Mouse (Mus musculus): ENCODE measurements at regions not wholly inside any gene's neighbourhood (a gene's known extent, or its start where the extent isn't known, plus 50 kb on each side); places are given as distances from the start of the nearest gene placed in this dataset.

DNA sequence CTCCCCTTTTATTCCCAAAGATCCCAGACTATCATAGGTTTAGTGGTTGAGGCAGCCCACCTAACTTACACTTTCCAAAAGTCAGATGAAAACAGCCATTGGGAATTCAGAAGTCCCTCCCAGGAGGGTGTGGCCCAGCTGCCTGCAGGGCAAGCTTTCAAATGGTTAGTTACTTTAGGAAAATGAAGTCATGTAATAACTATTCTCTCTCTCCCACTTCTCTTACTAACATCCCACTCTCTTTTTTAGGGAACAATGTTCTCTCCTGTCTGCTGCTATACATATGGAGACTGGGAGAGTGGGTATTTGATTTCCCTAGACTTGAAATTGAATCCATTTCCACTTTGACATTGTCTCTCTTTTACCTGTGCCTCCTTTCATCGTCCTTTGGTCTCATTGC, 55.0 kb downstream of the Zfp648 start:
- in situ Hi-C loops (cut with MboI, MseI): no loop called here

DNA sequence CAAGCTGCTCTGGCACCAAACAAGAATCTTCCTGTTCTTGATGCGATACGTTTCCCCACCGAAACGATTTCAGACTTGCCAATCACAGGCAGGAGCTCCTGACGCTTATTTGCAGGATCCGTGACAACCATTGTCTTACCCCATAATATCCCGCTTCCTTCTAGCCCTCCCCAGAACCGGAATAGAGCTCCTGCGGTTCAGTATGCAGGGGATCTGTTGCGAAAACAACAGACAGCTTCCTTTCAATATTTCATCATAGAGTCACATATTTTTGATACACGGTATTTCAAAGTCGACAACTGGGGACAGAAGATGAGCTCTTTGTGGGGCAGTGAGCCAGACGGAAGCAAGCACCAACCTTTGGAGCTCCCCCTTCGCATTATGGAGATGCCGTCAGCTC, 55.8 kb downstream of the Zfp648 start:
- in situ Hi-C loops (cut with MboI, MseI): no loop called here

DNA sequence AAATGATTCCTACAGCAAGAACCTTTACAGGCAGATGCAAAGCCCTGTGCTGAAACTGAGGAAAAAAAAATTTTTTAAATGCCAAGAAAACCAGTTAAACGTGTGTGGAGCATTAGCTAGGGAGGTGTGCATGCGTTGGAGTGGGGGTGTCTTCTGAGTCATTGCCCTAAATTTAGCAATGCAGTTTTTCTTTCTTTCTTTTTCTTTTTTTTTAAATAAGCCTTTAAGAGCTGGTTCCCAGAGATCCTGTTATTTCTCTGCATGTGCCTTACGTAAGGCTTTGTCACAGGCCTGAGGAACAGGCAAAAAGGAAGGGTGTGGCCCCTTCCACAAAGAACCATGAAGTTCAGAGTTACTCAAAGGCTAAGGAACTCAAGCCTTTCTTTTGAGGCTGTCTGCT, 57.5 kb downstream of the Zfp648 start:
- in situ Hi-C loops (cut with MboI, MseI): no loop called here

DNA sequence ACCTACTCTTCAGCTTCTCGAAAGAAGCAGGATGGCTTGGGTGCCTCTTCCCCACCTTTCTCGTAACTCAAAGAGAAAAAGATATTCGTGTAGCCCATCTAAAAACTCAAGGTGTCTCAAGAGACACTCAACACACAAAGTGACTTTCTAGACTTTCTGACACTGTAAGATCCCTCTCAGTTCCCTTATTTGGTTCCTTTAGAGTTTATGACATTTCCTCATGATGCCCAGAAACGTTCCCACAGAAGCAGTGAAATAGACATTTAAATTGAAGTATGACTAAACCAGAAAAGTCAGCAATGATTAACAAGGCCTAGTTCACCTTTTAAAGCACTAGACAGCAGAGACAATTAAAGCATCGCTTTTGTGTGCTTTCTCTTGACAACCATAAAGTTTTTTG, 59.4 kb downstream of the Zfp648 start:
- in situ Hi-C loops (cut with MboI, MseI): loop anchor here (10.0 kb wide), 1 partner anchor 444 kb away; no protein-coding TSS in a partner anchor

DNA sequence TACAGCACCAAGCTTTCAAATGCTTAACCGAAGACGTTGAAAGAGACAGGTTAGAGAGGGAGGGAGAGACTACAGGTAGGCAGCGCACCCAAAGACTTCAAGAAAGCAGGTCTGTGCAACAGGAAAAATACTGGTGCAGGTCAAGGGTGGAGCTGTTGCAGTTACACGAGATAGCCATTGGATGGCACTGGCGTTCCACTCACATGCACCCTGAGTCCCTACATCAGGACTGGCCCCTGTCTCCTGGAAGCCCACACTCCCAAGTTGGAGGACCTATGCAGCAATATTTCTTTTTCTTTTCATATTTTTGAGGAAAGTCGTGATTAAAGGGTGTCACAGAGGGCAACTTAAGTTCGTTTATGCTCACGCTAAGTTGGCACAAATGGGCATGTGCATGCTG, 80.5 kb downstream of the Zfp648 start:
- in situ Hi-C loops (cut with MboI, MseI): no loop called here

DNA sequence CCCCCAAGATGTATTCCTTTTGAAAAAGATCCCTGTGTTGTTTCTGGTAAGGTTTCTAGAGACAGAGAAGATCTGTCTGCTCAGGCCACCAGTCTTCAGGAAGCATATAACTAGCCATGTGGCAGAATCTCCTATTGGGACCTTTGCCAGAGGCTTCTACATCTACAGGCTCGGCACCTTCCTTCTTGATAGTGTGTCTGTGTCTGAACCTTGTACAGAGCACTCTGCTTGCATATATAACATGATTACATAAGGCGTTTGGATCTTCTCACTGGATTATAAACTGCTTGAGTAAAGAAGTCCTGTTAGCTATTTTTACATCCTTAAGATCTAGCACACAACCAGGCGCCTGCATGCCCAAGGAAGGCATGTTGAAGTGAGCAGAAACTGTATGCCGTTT, 85.1 kb downstream of the Zfp648 start:
- in situ Hi-C loops (cut with MboI, MseI): no loop called here

DNA sequence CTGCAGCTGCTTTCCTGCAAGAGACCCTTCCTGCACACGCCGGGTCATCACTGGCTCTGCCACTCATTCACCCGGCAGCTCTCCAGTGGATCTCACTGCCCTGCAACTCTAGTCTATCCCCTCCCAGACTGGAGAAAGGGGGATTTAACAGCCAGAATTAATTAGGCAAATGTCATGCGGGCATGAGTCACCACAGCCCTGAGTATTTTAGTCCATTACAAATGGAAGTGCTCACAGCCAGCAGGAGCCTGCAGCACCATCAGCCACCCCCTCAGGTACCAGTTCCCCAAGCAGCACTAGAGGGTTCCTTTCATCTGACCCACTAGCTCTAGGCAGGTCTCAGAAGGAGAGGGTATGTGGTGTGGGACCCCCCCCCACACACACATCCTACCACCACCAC, 91.7 kb downstream of the Zfp648 start:
- in situ Hi-C loops (cut with MboI, MseI): no loop called here

DNA sequence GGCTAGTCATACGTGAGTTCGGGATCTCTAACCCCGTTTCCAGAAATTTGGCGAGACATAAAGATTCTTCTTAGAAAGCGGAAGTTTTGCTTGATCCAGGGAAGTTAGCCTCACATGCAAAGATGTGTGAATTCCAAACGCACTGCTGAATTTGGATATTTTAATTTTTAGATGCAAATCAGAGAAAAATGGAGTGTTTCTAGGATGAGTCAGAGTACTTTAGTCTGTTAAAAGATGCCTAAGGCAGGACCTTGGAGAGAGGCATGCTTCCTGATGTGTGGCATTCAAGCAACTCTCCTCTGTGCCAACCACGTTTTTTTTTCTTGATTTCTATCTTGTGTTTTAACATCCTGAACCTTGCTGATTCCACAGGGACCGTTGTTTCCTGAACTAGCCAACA, 95.1 kb downstream of the Zfp648 start:
- in situ Hi-C loops (cut with MboI, MseI): no loop called here

DNA sequence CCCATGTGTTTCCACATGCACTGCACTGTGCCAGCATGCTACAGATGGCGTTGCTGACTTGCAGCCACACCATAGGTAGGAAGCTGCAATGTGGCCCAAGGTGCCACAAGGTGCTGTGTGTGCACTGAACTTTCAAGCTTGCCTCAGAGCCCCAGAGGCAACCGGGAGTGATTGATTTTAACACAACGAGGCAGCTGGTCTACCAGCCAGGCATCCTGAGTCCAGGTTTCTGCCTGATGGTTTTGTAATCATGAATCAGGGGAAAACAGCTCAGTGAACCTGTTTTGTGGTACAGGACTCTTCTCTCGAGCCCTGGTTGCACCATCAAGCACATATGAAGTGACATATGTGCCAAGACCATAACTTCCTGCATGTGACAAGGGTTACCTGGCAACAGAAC, 98.9 kb downstream of the Zfp648 start:
- in situ Hi-C loops (cut with MboI, MseI): no loop called here

DNA sequence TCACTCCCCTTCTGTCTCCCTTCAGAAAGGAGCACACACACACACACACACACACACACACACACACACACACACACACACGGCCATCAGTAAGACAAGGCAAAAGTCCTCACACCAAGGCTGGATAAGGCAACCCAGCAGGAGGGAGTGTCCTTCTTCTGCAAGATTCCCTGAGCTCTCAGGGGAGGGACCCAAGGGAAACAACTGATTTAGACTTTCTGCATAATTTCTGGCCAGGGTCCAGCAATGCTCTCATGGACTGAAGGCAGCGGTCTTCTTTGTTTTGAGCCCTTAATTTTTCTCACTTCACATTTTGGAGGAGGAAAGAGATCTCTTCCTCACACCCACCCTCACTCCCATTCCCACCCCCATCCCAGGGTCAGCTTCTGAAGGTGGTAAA, 108.7 kb downstream of the Zfp648 start:
- in situ Hi-C loops (cut with MboI, MseI): no loop called here
